Mouse (Mus musculus) myocyte (in vitro differentiated cells): Measurements from ENCODE around the gene Dgat2.

Source experiments
- MYOD1 ChIP-seq, 3 experiments: IDR thresholded peaks; one replicate each; pipeline ENCODE4 v1.6.1; 2011; ENCODE audit warnings: control low read depth in 2 of 3, low read depth in 2 of 3, mild to moderate bottlenecking in 2 of 3, moderate library complexity in 1 of 3; ENCODE audit not compliant: insufficient read length in 2 of 3, control insufficient read depth in 1 of 3
- POLR2A ChIP-seq: IDR thresholded peaks from one replicate; pipeline ENCODE4 v1.6.1; 2011; ENCODE audit warnings: low read depth, mild to moderate bottlenecking, control low read depth, moderate library complexity; ENCODE audit not compliant: insufficient read length

DNA sequence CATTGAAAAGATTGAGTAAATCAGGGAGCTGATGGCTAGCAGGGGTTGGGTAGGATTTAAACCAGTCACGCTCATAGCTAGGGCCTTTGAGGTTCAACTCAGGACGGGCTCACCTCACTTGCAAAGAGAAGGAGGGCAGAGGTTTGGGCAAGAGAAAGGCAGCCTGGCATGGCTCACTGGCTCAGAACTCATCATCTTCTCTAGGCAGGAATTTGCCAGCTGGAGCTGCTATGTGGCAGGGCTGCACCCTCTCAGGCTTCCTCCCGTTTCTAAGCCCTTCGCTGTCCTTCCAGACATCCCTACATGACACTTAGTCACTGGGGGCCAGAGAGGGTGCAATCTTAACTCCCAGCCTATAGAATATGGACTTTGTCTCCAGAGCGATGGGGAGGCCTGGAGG is 4.9 kb upstream of the Dgat2 start:
- TF ChIP-seq POLR2A (no peak), MYOD1 (IDR thresholded peaks at IDR 0.05; ENCODE audit: control insufficient read depth in 1 of 3, insufficient read length in 2 of 3, low read depth in 2 of 3) (no peak)
